Mouse (Mus musculus) myocyte (in vitro differentiated cells): ENCODE measurements around the gene Matn3. TPM values are rescaled to one million over a fixed set of nuclear protein-coding genes. Genes with fewer than 3 reads are reported as not detected.

Source experiments
- H3K27me3 ChIP-seq: one replicate; pipeline ENCODE4 v1.6.1; 2011; ENCODE audit not compliant: control insufficient read depth, insufficient read depth, insufficient read length
- H3K36me3 ChIP-seq: one replicate; pipeline ENCODE4 v1.6.1; 2011; ENCODE audit not compliant: control insufficient read depth, insufficient read depth
- H3K4me2 ChIP-seq: one replicate; pipeline ENCODE4 v1.6.1; 2011; ENCODE audit warnings: low read depth, control low read depth
- H3K4me3 ChIP-seq: one replicate; pipeline ENCODE4 v1.5.1; 2011; ENCODE audit warnings: mild to moderate bottlenecking, control low read depth, moderate library complexity
- H3K79me2 ChIP-seq: one replicate; pipeline ENCODE4 v1.6.1; 2011; ENCODE audit not compliant: control insufficient read depth, insufficient read depth
- H3ac ChIP-seq: one replicate; pipeline ENCODE4 v1.6.1; 2011; ENCODE audit not compliant: control insufficient read depth, insufficient read length
- CEBPB ChIP-seq: IDR thresholded peaks from 2 replicates; pipeline ENCODE4 v1.6.1; 2011; ENCODE audit warnings: mild to moderate bottlenecking, moderate library complexity; ENCODE audit not compliant: poor library complexity, insufficient read depth, severe bottlenecking
- E2F4 ChIP-seq: IDR thresholded peaks from one replicate; pipeline ENCODE4 v1.6.1; 2011; ENCODE audit warnings: mild to moderate bottlenecking, control low read depth, moderate library complexity; ENCODE audit not compliant: insufficient read depth
- MAX ChIP-seq: IDR thresholded peaks from one replicate; pipeline ENCODE4 v1.6.1; 2011; ENCODE audit warnings: low read depth, mild to moderate bottlenecking, control low read depth
- MYOD1 ChIP-seq, 3 experiments: IDR thresholded peaks; one replicate each; pipeline ENCODE4 v1.6.1; 2011; ENCODE audit warnings: control low read depth in 2 of 3, low read depth in 2 of 3, mild to moderate bottlenecking in 2 of 3, moderate library complexity in 1 of 3; ENCODE audit not compliant: insufficient read length in 2 of 3, control insufficient read depth in 1 of 3
- MYOG ChIP-seq, 3 experiments: IDR thresholded peaks; one replicate each; pipeline ENCODE4 v1.6.1; 2011; ENCODE audit warnings: control low read depth in 2 of 3, low read depth in 2 of 3, mild to moderate bottlenecking in 2 of 3; ENCODE audit not compliant: insufficient read length in 2 of 3, control insufficient read depth in 1 of 3, insufficient read depth in 1 of 3
- POLR2A ChIP-seq: IDR thresholded peaks from one replicate; pipeline ENCODE4 v1.6.1; 2011; ENCODE audit warnings: low read depth, mild to moderate bottlenecking, control low read depth, moderate library complexity; ENCODE audit not compliant: insufficient read length
- POLR2AphosphoS2 ChIP-seq: IDR thresholded peaks from one replicate; pipeline ENCODE4 v1.6.1; 2011; ENCODE audit warnings: low read depth, control low read depth; ENCODE audit not compliant: insufficient read length
- REST ChIP-seq: IDR thresholded peaks from one replicate; pipeline ENCODE4 v1.6.1; 2011; ENCODE audit warnings: mild to moderate bottlenecking, control low read depth, moderate library complexity; ENCODE audit not compliant: insufficient read depth, insufficient read length
- SRF ChIP-seq: IDR thresholded peaks from one replicate; pipeline ENCODE4 v1.6.1; 2011; ENCODE audit warnings: low read depth; ENCODE audit not compliant: control insufficient read depth, insufficient read length
- TCF12 ChIP-seq: IDR thresholded peaks from one replicate; pipeline ENCODE4 v1.6.1; 2011; ENCODE audit warnings: mild to moderate bottlenecking, control low read depth; ENCODE audit not compliant: poor library complexity, insufficient read depth, severe bottlenecking
- TCF3 ChIP-seq: IDR thresholded peaks from one replicate; pipeline ENCODE4 v1.6.1; 2011; ENCODE audit warnings: low read depth, control low read depth; ENCODE audit not compliant: insufficient read length
- USF1 ChIP-seq: IDR thresholded peaks from one replicate; pipeline ENCODE4 v1.6.1; 2011; ENCODE audit warnings: low read depth, mild to moderate bottlenecking, control low read depth, moderate library complexity
- polyA plus RNA-seq: library from polyadenylated mRNA; unstranded; fragments of >200 nt; fragmentation: generic; extraction: Trizol; gene quantifications from one replicate; pipeline ENCODE4 v1.2.1, GENCODE M21; 2012; ENCODE audit warnings: missing spikeins

Gene Matn3
- polyA plus RNA-seq, 1 experiment: 0.01 TPM

- Histone ChIP-seq H3K27me3 (no peaks in the 10 kb centered on the region), H3K4me3 (no peak overlapping the region), H3K79me2 (no peaks in the 10 kb centered on the region), H3K4me2 (no peak overlapping the region), H3K36me3 (peaks cover 9% of the 10 kb centered on the region), H3ac (no peak overlapping the region)
- TF ChIP-seq POLR2A (no peak), SRF (no peak), MYOG (IDR thresholded peaks at IDR 0.05; ENCODE audit: control insufficient read depth in 1 of 3, insufficient read depth in 1 of 3, insufficient read length in 2 of 3, low read depth in 2 of 3) (no peak), E2F4 (no peak), REST (no peak), TCF3 (no peak), MAX (no peak), POLR2AphosphoS2 (no peak), MYOD1 (IDR thresholded peaks at IDR 0.05; ENCODE audit: control insufficient read depth in 1 of 3, insufficient read length in 2 of 3, low read depth in 2 of 3) (no peak), TCF12 (no peak), CEBPB (no peak), USF1 (no peak)
These were observed 45.5 kb downstream of the Matn3 start for GRCm38 (mm10) chr12:8993231-8993630.

GRCm38 (mm10) chr12:8998318-8998717 lies 50.6 kb downstream of the Matn3 start:
- Histone ChIP-seq H3K27me3 (no peaks in the 10 kb centered on the region), H3K4me3 (no peak overlapping the region), H3K79me2 (no peaks in the 10 kb centered on the region), H3ac (no peak overlapping the region), H3K36me3 (peaks cover 14% of the 10 kb centered on the region), H3K4me2 (no peak overlapping the region)
- TF ChIP-seq MYOD1 (IDR thresholded peaks at IDR 0.05; ENCODE audit: control insufficient read depth in 1 of 3, insufficient read length in 2 of 3, low read depth in 2 of 3): no peak
- no peak for TF ChIP-seq CEBPB
- TF ChIP-seq E2F4: no peak
- TF ChIP-seq SRF: no peak
- TF ChIP-seq REST: no peak
- TF ChIP-seq MAX: no peak
- no peak for TF ChIP-seq MYOG (IDR thresholded peaks at IDR 0.05; ENCODE audit: control insufficient read depth in 1 of 3, insufficient read depth in 1 of 3, insufficient read length in 2 of 3, low read depth in 2 of 3)
- no peak for TF ChIP-seq POLR2AphosphoS2
- no peak for TF ChIP-seq POLR2A
- no peak for TF ChIP-seq USF1
- no peak for TF ChIP-seq TCF3
- TF ChIP-seq TCF12: no peak

DNA sequence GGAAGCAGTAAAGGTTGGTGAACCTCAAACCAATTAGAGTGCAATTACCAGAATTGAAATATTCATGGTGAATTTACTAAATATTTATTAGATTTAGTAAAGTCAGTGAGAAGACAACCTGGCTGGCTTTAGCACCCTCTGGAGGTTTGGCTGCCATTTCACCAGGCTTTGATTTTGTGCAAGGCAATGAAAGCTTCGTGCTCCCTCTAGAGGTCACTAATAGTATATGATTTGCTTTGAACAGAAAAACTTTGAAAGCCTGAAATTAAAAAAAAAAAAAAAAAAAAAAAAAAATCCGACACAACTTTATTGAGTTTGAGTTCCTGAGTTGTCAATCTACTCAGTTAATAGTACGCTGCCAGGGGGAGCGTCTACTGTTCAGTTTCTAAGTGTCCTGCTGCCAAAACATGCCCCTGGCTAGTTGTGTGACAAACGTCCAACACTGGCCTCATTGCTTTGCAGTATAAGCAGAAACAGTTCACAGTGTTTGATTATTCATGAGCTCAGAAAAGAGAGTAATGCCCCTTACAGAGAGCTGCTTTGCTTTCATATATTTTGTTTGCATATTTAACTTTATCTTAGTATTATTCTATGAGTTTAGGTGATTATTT lies 54.4 kb downstream of the Matn3 start:
- no peak for TF ChIP-seq REST
- TF ChIP-seq TCF3: no peak
- TF ChIP-seq MYOG (IDR thresholded peaks at IDR 0.05; ENCODE audit: control insufficient read depth in 1 of 3, insufficient read depth in 1 of 3, insufficient read length in 2 of 3, low read depth in 2 of 3): no peak
- no peak for TF ChIP-seq E2F4
- no peak for TF ChIP-seq CEBPB
- TF ChIP-seq POLR2AphosphoS2: no peak
- TF ChIP-seq MYOD1 (IDR thresholded peaks at IDR 0.05; ENCODE audit: control insufficient read depth in 1 of 3, insufficient read length in 2 of 3, low read depth in 2 of 3): no peak
- no peak for TF ChIP-seq SRF
- TF ChIP-seq USF1: no peak
- TF ChIP-seq MAX: no peak
- no peak for TF ChIP-seq POLR2A
- no peak for TF ChIP-seq TCF12
- no peaks in the 10 kb centered on the region for H3K79me2 ChIP-seq
- no peak overlapping the region for H3K4me2 ChIP-seq
- peaks cover 8% of the 10 kb centered on the region for H3K36me3 ChIP-seq
- no peak overlapping the region for H3K4me3 ChIP-seq
- no peak overlapping the region for H3ac ChIP-seq
- no peaks in the 10 kb centered on the region for H3K27me3 ChIP-seq

DNA sequence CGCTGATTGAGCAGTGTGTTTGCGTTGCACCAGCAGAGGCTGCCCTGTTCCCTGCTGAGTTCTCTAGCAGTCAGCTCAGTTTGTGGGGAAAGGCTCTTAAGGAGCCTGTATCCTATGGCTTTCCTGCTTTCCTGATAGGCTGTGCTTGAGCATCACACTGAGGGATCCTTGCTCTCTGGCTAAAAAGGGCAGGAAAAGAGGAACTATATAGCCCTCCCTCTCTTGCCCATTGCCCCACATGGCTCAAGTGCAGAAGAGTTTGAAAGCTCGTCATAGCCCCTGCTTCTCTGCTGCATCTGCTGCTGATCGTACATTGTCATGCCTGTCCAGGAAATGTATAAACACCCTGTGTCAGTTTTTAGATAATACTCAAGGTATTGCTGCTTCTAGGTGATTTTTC lies 59.4 kb downstream of the Matn3 start:
- Histone ChIP-seq H3K79me2 (no peaks in the 10 kb centered on the region), H3K4me3 (no peak overlapping the region), H3ac (no peak overlapping the region), H3K4me2 (no peak overlapping the region), H3K36me3 (peaks cover 13% of the 10 kb centered on the region), H3K27me3 (no peaks in the 10 kb centered on the region)
- TF ChIP-seq REST (no peak), TCF12 (no peak), CEBPB (no peak), SRF (no peak), MAX (no peak)

- TF ChIP-seq MAX (no peak), USF1 (no peak)
- H3K4me3 ChIP-seq: no peak overlapping the region
- H3K79me2 ChIP-seq: no peaks in the 10 kb centered on the region
- H3K4me2 ChIP-seq: no peak overlapping the region
- no peak overlapping the region for H3ac ChIP-seq
- H3K36me3 ChIP-seq: peaks cover 15% of the 10 kb centered on the region
- H3K27me3 ChIP-seq: no peaks in the 10 kb centered on the region
These were observed 60.1 kb downstream of the Matn3 start for GRCm38 (mm10) chr12:9007811-9008210.
